Mouse (Mus musculus) hindbrain, postnatal 0 days (tissue): ENCODE measurements around the gene Krt28. TPM values are rescaled to one million over a fixed set of nuclear protein-coding genes. Genes with fewer than 3 reads are reported as not detected.

Experiments
- ATAC-seq: fragments of 200-750 bp; cut with Nextera tagmentation; 2 replicates; pipeline ENCODE4 v1.8.0; 2017; ENCODE audit warnings: mild to moderate bottlenecking, moderate TSS enrichment, moderate library complexity
- DNase-seq: peaks from one replicate; pipeline ENCODE4 v3.0.0-alpha.2; 2015; ENCODE audit warnings: low spot score
- H3K27ac ChIP-seq: fragments of 300-500 bp; sonication (generic); 2 replicates; pipeline ENCODE4 v1.5.1; 2014; ENCODE audit warnings: mild to moderate bottlenecking
- H3K27me3 ChIP-seq: fragments of 300-500 bp; sonication (generic); 2 replicates; pipeline ENCODE4 v1.6.1; 2014; ENCODE audit warnings: low read length, mixed read lengths; ENCODE audit not compliant: insufficient read depth
- H3K36me3 ChIP-seq: fragments of 300-500 bp; sonication (generic); 2 replicates; pipeline ENCODE4 v1.6.1; 2014; ENCODE audit warnings: low read length, mixed read lengths; ENCODE audit not compliant: insufficient read depth
- H3K4me1 ChIP-seq: fragments of 300-500 bp; sonication (generic); 2 replicates; pipeline ENCODE4 v1.6.1; 2014; ENCODE audit warnings: antibody characterized with exemption, low read length, mixed read lengths; ENCODE audit not compliant: insufficient read depth
- H3K4me2 ChIP-seq: fragments of 300-500 bp; sonication (generic); 2 replicates; pipeline ENCODE4 v1.6.1; 2014; ENCODE audit warnings: low read depth, mild to moderate bottlenecking, low read length, moderate library complexity, mixed read lengths
- H3K4me3 ChIP-seq: fragments of 300-500 bp; sonication (generic); 2 replicates; pipeline ENCODE4 v1.5.1; 2014; ENCODE audit warnings: low read length
- H3K9ac ChIP-seq: fragments of 300-500 bp; sonication (generic); replicated peaks from 2 replicates; pipeline ENCODE4 v1.6.1; 2014; ENCODE audit warnings: mild to moderate bottlenecking, low read length, moderate library complexity, mixed read lengths
- H3K9me3 ChIP-seq: fragments of 300-500 bp; sonication (generic); 2 replicates; pipeline ENCODE4 v1.6.1; 2016; ENCODE audit warnings: low read length, mixed read lengths
- CTCF ChIP-seq: IDR thresholded peaks from 2 replicates; pipeline ENCODE4 v1.5.1; 2016; ENCODE audit warnings: antibody characterized with exemption, control low read depth, low read depth
- WGBS: fragments of 180-500 bp; shearing (Covaris S2); extraction: QIAGEN DNeasy Blood & Tissue Kit; methylation state at CpG from one replicate; pipeline ENCODE4 v1.1.7; 2014; 5-methylcytosine and 5-hydroxymethylcytosine counted together
- polyA plus RNA-seq: library from polyadenylated mRNA; unstranded; fragments of >200 nt; fragmentation: Nextera tagmentation; extraction: Ambion mirVana; gene quantifications from 2 replicates; pipeline ENCODE4 v1.2.1, GENCODE M21; 2015
- total RNA-seq: library from RNA; depleted of rRNA; stranded (reverse); fragments of >200 nt; gene quantifications from 2 replicates; pipeline ENCODE4 v1.2.3, GENCODE M21; 2014; rRNA removed

Krt28 gene
- total RNA-seq (0.05 and 0.75 TPM in 2 replicates), polyA plus RNA-seq (0.58 and 0.67 TPM in 2 replicates)

- DNase-seq (no peak), ATAC-seq (no peak)
- H3K9ac ChIP-seq = no peak within 1 kb of the TSS
- no peak for TF ChIP-seq CTCF
- no peak within 1 kb of the TSS for H3K4me3 ChIP-seq
- H3K4me1 ChIP-seq = no peaks in the 10 kb centered on the region
- H3K36me3 ChIP-seq = no peaks in the 10 kb centered on the region
- no peak within 1 kb of the TSS for H3K27ac ChIP-seq
- no peaks in the 10 kb centered on the region for H3K9me3 ChIP-seq
- no peak within 1 kb of the TSS for H3K4me2 ChIP-seq
- 77% methylated on average over 13 of the region's 13 CpGs for WGBS
- H3K27me3 ChIP-seq = no peaks in the 10 kb centered on the region; the same call in 1 of the 2 replicates
These were observed at the start of gene Krt28 for GRCm38 (mm10) chr11:99374803-99375202. Gene Krt28, minus strand, starts transcription at chr11:99374903.

DNA sequence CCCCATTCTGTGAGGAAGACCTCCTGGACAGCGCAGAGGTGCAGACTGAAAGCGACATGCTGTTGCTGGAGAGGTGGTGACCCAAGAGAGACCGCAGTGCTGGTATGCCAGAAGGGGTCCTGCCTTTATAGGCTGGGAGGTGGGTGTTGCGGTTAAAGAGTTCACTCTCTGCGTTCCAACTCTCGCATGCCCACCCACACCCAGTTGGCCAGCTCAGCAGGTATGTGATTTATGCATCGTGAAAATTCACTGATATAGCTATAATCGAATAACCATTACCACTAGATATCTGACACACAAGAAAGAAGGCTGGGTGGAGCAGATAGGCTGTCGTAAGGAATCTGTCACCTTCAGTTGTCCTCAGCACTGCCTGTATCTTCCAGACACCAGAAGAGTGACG is 47.5 kb upstream of the Krt28 start, which contains the start of gene Krt12:
Gene Krt12 (minus strand): TSS at position 101 of the 400 bp plus-strand sequence.
- no peak for DNase-seq
- TF ChIP-seq CTCF = no peak
- no peak within 1 kb of the TSS for H3K9ac ChIP-seq
- no peaks in the 10 kb centered on the region for H3K4me1 ChIP-seq
- no peaks in the 10 kb centered on the region for H3K27me3 ChIP-seq
- no peaks in the 10 kb centered on the region for H3K36me3 ChIP-seq
- no peak for ATAC-seq
- no peak within 1 kb of the TSS for H3K4me3 ChIP-seq
- no peaks in the 10 kb centered on the region for H3K9me3 ChIP-seq
- WGBS = 87% methylated on average over 10 of the region's 10 CpGs
- H3K4me2 ChIP-seq = no peak within 1 kb of the TSS
- H3K27ac ChIP-seq = no peak within 1 kb of the TSS

- H3K9ac ChIP-seq = no peak overlapping the region
- no peak overlapping the region for H3K4me2 ChIP-seq
- H3K36me3 ChIP-seq = no peaks in the 10 kb centered on the region
- H3K27ac ChIP-seq = no peak overlapping the region
- no peaks in the 10 kb centered on the region for H3K9me3 ChIP-seq
- WGBS = 49% methylated on average over 10 of the region's 10 CpGs
- DNase-seq (no peak), ATAC-seq (no peak)
- H3K4me1 ChIP-seq = no peaks in the 10 kb centered on the region
- H3K4me3 ChIP-seq = no peak overlapping the region
- H3K27me3 ChIP-seq = no peaks in the 10 kb centered on the region
- no peak for TF ChIP-seq CTCF
These were observed 45.9 kb upstream of the Krt28 start for GRCm38 (mm10) chr11:99420586-99420985.

GRCm38 (mm10) chr11:99417819-99418218 is 43.1 kb upstream of the Krt28 start:
- no peaks in the 10 kb centered on the region for H3K36me3 ChIP-seq
- no peak overlapping the region for H3K4me3 ChIP-seq
- TF ChIP-seq CTCF = no peak
- WGBS = 63% methylated on average over 16 of the region's 16 CpGs
- ATAC-seq (no peak), DNase-seq (no peak)
- no peaks in the 10 kb centered on the region; the same call in 1 of the 2 replicates for H3K27me3 ChIP-seq
- no peaks in the 10 kb centered on the region for H3K9me3 ChIP-seq
- no peak overlapping the region for H3K4me2 ChIP-seq
- H3K4me1 ChIP-seq = no peaks in the 10 kb centered on the region
- no peak overlapping the region for H3K27ac ChIP-seq
- H3K9ac ChIP-seq = no peak overlapping the region

GRCm38 (mm10) chr11:99416902-99417301 is 42.2 kb upstream of the Krt28 start:
- Histone ChIP-seq H3K4me1 (no peaks in the 10 kb centered on the region), H3K9me3 (no peaks in the 10 kb centered on the region), H3K9ac (no peak overlapping the region), H3K27me3 (no peaks in the 10 kb centered on the region; the same call in 1 of the 2 replicates), H3K27ac (no peak overlapping the region), H3K36me3 (no peaks in the 10 kb centered on the region), H3K4me2 (no peak overlapping the region), H3K4me3 (no peak overlapping the region)
- ATAC-seq (no peak), DNase-seq (no peak)
- TF ChIP-seq CTCF = no peak
- 75% methylated on average over 13 of the region's 13 CpGs for WGBS

- H3K27ac ChIP-seq = no peak overlapping the region
- DNase-seq (no peak), ATAC-seq (no peak)
- H3K4me3 ChIP-seq = no peak overlapping the region
- TF ChIP-seq CTCF = no peak
- H3K9me3 ChIP-seq = no peaks in the 10 kb centered on the region
- no peaks in the 10 kb centered on the region for H3K4me1 ChIP-seq
- H3K36me3 ChIP-seq = no peaks in the 10 kb centered on the region
- 93% methylated on average over 13 of the region's 13 CpGs for WGBS
- H3K27me3 ChIP-seq = no peaks in the 10 kb centered on the region; the same call in 1 of the 2 replicates
- no peak overlapping the region for H3K4me2 ChIP-seq
- no peak overlapping the region for H3K9ac ChIP-seq
These were observed 39.9 kb upstream of the Krt28 start for GRCm38 (mm10) chr11:99414463-99415147.

- Histone ChIP-seq H3K9me3 (no peaks in the 10 kb centered on the region), H3K36me3 (no peaks in the 10 kb centered on the region), H3K4me3 (no peak overlapping the region), H3K27me3 (no peaks in the 10 kb centered on the region; the same call in 1 of the 2 replicates), H3K4me2 (no peak overlapping the region), H3K4me1 (no peaks in the 10 kb centered on the region), H3K27ac (no peak overlapping the region), H3K9ac (no peak overlapping the region)
- TF ChIP-seq CTCF = peak; percentile 79
- DNase-seq = peak; percentile 72
- 19% methylated on average over 6 of the region's 6 CpGs for WGBS
- ATAC-seq = no peak
These were observed 38.5 kb upstream of the Krt28 start for GRCm38 (mm10) chr11:99413247-99413646.
